8 mouse cellular contexts compared by ENCODE assay signal in the genomic region with DNA sequence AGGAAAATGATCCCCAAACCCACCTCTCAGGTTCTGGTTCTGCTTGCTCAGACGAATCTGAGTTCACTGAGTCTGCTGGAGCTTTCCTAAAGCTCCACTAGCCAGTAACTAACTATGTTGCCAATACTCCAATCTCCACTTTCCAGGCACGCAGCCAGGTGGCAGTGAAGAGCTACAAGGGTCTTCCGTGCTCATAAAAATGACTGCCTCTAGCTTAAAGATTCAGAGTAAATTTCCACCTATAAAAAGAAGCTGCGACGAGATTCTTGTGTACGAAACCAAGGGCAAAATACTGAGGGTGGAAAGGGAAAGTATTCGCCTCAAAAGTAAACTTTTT. TPM values are rescaled to one million over a fixed set of nuclear protein-coding genes. Genes with fewer than 3 reads are reported as not detected.
DNase-seq lines count a peak whose midpoint lies in the region; ATAC-seq and TF ChIP-seq lines count a peak whose summit lies in the region.

No protein-coding gene starts in this region.

- no peaks in the 10 kb centered on the region for H3K36me3 ChIP-seq in intestine, embryonic 15.5 days
- no peaks in the 10 kb centered on the region for H3K36me3 ChIP-seq in limb, embryonic 11.5 days (ENCODE audit: control insufficient read depth, insufficient read depth, low read length)

- WGBS in intestine, embryonic 15.5 days, result 24% methylated on average over 7 of the region's 7 CpGs
- 42% methylated on average over 7 of the region's 7 CpGs for WGBS in limb, embryonic 11.5 days

- peak; percentile 43 to 46 for DNase-seq in adrenal gland, adult 18-20 months (ENCODE audit: low spot score in 2 of 2)
- DNase-seq in adrenal gland, postnatal 4 days (ENCODE audit: low spot score in 2 of 2), result no peak
- DNase-seq in limb, embryonic 11.5 days (ENCODE audit: low spot score), result peak; percentile 78
- DNase-seq in mesoderm, embryonic 11.5 days (ENCODE audit: low read depth, low spot score), result peak; percentile 58
- peak; percentile 33 for DNase-seq in spleen, adult 12 weeks (ENCODE audit: low spot score)

- TF ChIP-seq CTCF in bone marrow macrophage, adult 2 months (IDR thresholded peaks at IDR 0.05; ENCODE audit: low read depth, low read length), result peak; percentile 33; the same call in 1 of the 2 replicates

- H3K4me1 ChIP-seq in bone marrow macrophage, adult 2 months (ENCODE audit: control insufficient read depth, insufficient read depth, low read length), result peaks cover 23% of the 10 kb centered on the region
- H3K4me1 ChIP-seq in intestine, embryonic 15.5 days (replicated peaks), result 0 out of 2 replicates have a peak, but pooled peaks cover 3% of the 10 kb centered on the region
- H3K4me1 ChIP-seq in limb, embryonic 11.5 days (ENCODE audit: control insufficient read depth, insufficient read depth, low read length), result 0 out of 2 replicates have a peak, but pooled peaks cover 3% of the 10 kb centered on the region

- H3K4me3 ChIP-seq in bone marrow macrophage, adult 2 months (ENCODE audit: insufficient read depth, low read length), result peak overlapping the region; percentile 81
- H3K4me3 ChIP-seq in intestine, embryonic 15.5 days (replicated peaks), result peak overlapping the region; percentile 45
- peak overlapping the region; percentile 36; the same call in 1 of the 2 replicates for H3K4me3 ChIP-seq in limb, embryonic 11.5 days (ENCODE audit: low read depth, low read length)

- H3K9me3 ChIP-seq in intestine, embryonic 15.5 days, result no peaks in the 10 kb centered on the region
- no peaks in the 10 kb centered on the region for H3K9me3 ChIP-seq in limb, embryonic 11.5 days (ENCODE audit: control insufficient read depth, low read length)

- peak overlapping the region; percentile 52 for H3K9ac ChIP-seq in intestine, embryonic 15.5 days
- H3K9ac ChIP-seq in limb, embryonic 11.5 days (ENCODE audit: low read length), result no peak overlapping the region

- peak overlapping the region; percentile 95 for H3K4me2 ChIP-seq in intestine, embryonic 15.5 days (replicated peaks)
- peak overlapping the region; percentile 74 for H3K4me2 ChIP-seq in limb, embryonic 11.5 days (ENCODE audit: low read depth, severe bottlenecking)

- H3K27ac ChIP-seq in bone marrow macrophage, adult 2 months (ENCODE audit: insufficient read depth, low read depth, low read length), result peak overlapping the region; percentile 85
- no peak overlapping the region for H3K27ac ChIP-seq in intestine, embryonic 15.5 days
- H3K27ac ChIP-seq in limb, embryonic 11.5 days (replicated peaks; ENCODE audit: low read depth, low read length), result no peak overlapping the region

- no peaks in the 10 kb centered on the region for H3K27me3 ChIP-seq in intestine, embryonic 15.5 days (replicated peaks)
- no peaks in the 10 kb centered on the region; the same call in 1 of the 2 replicates for H3K27me3 ChIP-seq in limb, embryonic 11.5 days (ENCODE audit: control insufficient read depth, insufficient read depth, low read length)

- peak; percentile 48 for ATAC-seq in frontal cortex, adult (ENCODE audit: low TSS enrichment)
- peak; percentile 50; the same call in 1 of the 2 replicates for ATAC-seq in intestine, embryonic 15.5 days
- ATAC-seq in limb, embryonic 11.5 days (ENCODE audit: insufficient number of reproducible peaks, low FRiP score, low TSS enrichment, low read depth), result peak; percentile 48; the same call in 1 of the 2 replicates

- no peak for TF ChIP-seq POLR2A in bone marrow macrophage, adult 2 months (IDR thresholded peaks at IDR 0.05; ENCODE audit: borderline replicate concordance, low read depth, low read length)

RNA-seq across cellular contexts. Expression of a gene that starts 0.3 kb away (rescaled TPM):
- total RNA-seq in adrenal gland, adult 18-20 months (2021), result 10 to 100 TPM; 22.8 to 44.7 TPM
- total RNA-seq in adrenal gland, postnatal 4 days (2021), result 10 to 100 TPM; 12.1 to 15.3 TPM
- 167 and 186 TPM in 2 replicates for polyA plus RNA-seq in bone marrow macrophage, adult 2 months (2012; ENCODE audit: insufficient read depth, insufficient read length, missing spikeins)
- polyA plus RNA-seq in intestine, embryonic 15.5 days (2015; fragmentation: Nextera tagmentation; extraction: Ambion mirVana), result 3.1 and 4.4 TPM in 2 replicates
- 1.1 and 1.4 TPM in 2 replicates for polyA plus RNA-seq in limb, embryonic 11.5 days (2014; fragmentation: Nextera tagmentation; extraction: Ambion mirVana)

RNA-seq across cellular contexts. Expression of a gene that starts 47.8 kb away (rescaled TPM):
- 1 to 10 TPM; 5.0 to 5.6 TPM for total RNA-seq in adrenal gland, adult 18-20 months (2021)
- 1 to 10 TPM; 7.5 to 7.9 TPM for total RNA-seq in adrenal gland, postnatal 4 days (2021)
- 4.7 and 5.9 TPM in 2 replicates for polyA plus RNA-seq in bone marrow macrophage, adult 2 months (2012; ENCODE audit: insufficient read depth, insufficient read length, missing spikeins)
- polyA plus RNA-seq in intestine, embryonic 15.5 days (2015; fragmentation: Nextera tagmentation; extraction: Ambion mirVana), result 8.5 and 9.2 TPM in 2 replicates
- polyA plus RNA-seq in limb, embryonic 11.5 days (2014; fragmentation: Nextera tagmentation; extraction: Ambion mirVana), result 11.4 and 11.5 TPM in 2 replicates

Comparison
In these comparisons a context has a peak if more than half of its experiments do, and no peak if none do; other contexts are left out.
1. DNase-seq: peak in adrenal gland, adult 18-20 months (2 of 2), limb, embryonic 11.5 days (single experiment), mesoderm, embryonic 11.5 days (single experiment) and spleen, adult 12 weeks (single experiment); none in adrenal gland, postnatal 4 days (0 of 2).
2. RNA of a gene that starts 0.3 kb away (polyA plus RNA-seq): 167 to 186 TPM in bone marrow macrophage, adult 2 months; 3.1 to 4.4 TPM in intestine, embryonic 15.5 days and 1.1 to 1.4 TPM in limb, embryonic 11.5 days; every median in the first group is over 10 times any median in the second.
3. Peak in every context shown above with its lines, with median percentiles within 50 percentile points of each other: H3K4me3 ChIP-seq and ATAC-seq.